Mouse (Mus musculus) mesoderm, embryonic 11.5 days (tissue): Measurements from ENCODE around the gene Kansl1.

ENCODE experiments used
- DNase-seq: peaks from one replicate; pipeline ENCODE4 v3.0.0-alpha.2; 2012; ENCODE audit warnings: low read depth, low spot score

Gene Kansl1

DNA sequence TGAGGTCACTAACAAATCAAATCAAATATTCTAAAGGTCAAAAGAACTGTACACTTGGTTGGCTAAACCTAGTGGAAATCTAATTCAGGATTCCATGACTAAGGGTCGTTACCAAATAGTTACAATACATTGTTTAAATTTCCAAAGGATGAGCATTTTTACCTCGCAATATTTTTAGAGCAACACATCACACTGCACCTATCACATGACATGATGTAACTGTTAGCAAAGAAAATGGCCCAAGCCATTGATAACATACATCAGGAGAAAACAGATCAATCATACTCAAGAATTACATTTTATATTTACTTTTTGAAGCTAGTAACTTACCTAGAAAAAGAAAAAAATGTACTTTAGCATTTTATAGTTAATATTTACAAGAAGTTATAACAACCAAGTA is 29.0 kb downstream of the Kansl1 start:
- no peak for DNase-seq

GRCm38 (mm10) chr11:104438450-104438849 is 30.2 kb downstream of the Kansl1 start:
- DNase-seq, result no peak

GRCm38 (mm10) chr11:104436394-104436954 is 32.2 kb downstream of the Kansl1 start:
- DNase-seq, result no peak

- DNase-seq, result no peak
Observed at GRCm38 (mm10) chr11:104435753-104436152, 32.9 kb downstream of the Kansl1 start.

GRCm38 (mm10) chr11:104435141-104435540 is 33.5 kb downstream of the Kansl1 start:
- no peak for DNase-seq

- no peak for DNase-seq
Observed at GRCm38 (mm10) chr11:104432251-104432650, 36.4 kb downstream of the Kansl1 start.

GRCm38 (mm10) chr11:104431807-104432206 is 36.9 kb downstream of the Kansl1 start:
- no peak for DNase-seq

- no peak for DNase-seq
Observed at GRCm38 (mm10) chr11:104424727-104425416, 43.8 kb downstream of the Kansl1 start.

DNA sequence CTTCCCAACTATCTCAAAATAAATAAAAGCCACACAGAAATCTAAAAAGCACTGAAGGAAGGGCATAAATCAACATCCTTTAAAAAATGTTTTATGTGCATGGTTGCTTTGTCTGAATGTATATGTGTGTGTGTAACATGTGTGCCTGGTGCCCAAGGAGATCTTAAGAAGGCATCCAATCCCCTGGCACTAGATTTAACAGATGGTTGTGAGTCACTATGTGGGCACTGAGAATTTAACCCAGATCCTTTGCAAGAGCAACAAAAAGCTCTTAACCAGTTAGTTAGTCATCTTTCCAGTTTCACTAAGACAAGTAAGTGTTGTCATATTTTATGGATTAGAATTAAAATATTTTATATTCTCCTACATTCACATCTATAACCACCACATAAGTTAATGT is 56.4 kb downstream of the Kansl1 start:
- DNase-seq, result no peak

GRCm38 (mm10) chr11:104407391-104407790 is 61.3 kb downstream of the Kansl1 start:
- DNase-seq, result no peak

- DNase-seq, result no peak
Observed at GRCm38 (mm10) chr11:104400961-104401360, 67.7 kb downstream of the Kansl1 start.

GRCm38 (mm10) chr11:104399459-104400216 is 69.0 kb downstream of the Kansl1 start:
- no peak for DNase-seq

DNA sequence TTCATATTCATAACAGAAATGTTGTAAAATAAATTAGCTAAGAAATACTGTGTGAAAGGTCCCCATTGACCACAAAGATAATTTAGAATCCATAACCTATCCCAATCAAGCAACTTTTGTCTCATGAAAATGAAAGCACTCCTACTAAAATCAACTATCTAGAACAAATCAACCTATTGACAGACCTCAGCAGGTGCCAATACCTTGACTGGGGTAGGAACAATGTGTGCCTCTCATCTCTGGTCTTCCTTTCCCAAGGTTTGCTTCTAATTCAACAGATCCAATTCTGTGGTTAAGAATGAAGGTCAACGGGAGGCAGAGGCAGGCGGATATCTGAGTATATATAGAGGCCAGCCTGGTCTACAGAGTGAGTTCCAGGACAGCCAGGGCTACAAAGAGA is 73.0 kb downstream of the Kansl1 start:
- DNase-seq, result no peak

DNA sequence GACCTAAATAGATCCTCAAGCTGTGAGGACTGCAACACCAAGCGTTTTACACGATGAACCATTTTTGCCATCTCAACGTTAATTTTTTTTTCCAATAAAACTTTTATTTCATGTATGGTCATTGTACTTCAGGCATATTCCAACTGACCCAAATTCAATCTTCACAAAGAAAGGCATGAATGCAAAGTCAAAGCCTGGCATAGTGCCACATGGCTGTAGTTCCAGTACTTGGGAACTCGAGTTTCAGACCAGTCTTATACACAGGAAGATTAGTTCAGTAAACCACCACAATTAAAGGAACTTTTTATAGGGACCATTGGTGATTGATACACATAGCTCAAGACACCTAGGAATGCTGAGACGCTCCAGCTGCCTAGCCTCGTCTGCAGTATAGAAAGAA is 75.5 kb downstream of the Kansl1 start:
- no peak for DNase-seq

- no peak for DNase-seq
Observed at GRCm38 (mm10) chr11:104392153-104392552, 76.5 kb downstream of the Kansl1 start.

- DNase-seq, result no peak
Observed at GRCm38 (mm10) chr11:104387284-104387683, 81.4 kb downstream of the Kansl1 start.

DNA sequence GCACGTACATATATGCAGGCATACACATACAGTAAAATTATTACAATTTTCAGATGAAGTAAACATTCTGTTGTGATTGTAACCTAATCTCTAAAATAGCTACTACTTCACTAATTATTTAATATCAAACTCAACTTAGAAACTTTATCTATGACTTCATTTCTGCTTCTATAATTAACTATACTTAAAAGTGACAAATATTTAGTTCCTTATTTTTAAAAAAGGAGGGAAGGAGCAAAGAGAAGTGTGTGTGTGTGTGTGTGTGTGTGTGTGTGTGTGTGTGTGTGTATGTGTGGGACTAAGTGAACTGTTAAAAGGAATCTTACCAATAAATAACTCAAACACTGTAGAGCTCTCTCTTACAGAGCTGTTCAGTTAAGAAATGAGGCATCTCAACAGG is 82.1 kb downstream of the Kansl1 start:
- DNase-seq, result no peak

GRCm38 (mm10) chr11:104383167-104383810 is 85.4 kb downstream of the Kansl1 start:
- no peak for DNase-seq

DNA sequence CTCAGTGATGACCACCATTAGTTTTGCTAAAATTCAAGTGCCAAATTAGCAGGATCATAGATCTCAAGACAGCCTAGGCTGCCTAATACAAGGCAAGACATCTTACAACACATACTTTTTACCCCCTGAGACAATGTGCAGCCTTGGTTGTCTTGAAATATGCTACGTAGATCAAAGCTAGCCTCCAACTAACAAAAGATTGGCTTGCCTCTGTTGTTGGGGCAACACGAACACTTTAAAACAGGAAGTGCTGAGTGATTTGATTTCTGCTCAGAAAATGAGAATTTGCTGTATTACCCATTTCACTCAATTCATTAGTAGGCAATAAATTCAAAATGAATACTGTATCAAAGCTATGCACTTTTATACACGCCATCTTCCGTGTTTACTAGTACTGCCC is 86.8 kb downstream of the Kansl1 start:
- no peak for DNase-seq

DNA sequence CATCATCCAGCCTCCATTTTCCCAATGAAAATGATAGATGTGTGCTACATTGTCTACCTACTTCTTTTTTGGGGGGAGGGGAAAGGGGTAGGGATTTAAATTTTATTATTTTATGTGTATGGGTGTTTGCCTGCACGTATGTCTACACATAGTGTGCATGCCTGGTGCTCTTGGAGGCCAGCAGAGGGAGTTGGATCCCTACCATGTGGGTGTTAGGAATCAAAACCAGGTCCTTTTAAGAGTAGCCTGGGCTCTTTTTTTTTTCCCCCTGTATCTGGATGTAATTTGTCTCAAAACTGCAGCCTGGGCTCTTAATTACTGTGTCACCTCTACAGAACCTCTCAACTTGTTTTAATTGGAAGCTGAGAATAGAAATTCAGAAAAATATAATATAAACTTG is 89.0 kb downstream of the Kansl1 start:
- DNase-seq, result no peak

GRCm38 (mm10) chr11:104376291-104376690 is 92.4 kb downstream of the Kansl1 start:
- no peak for DNase-seq

DNA sequence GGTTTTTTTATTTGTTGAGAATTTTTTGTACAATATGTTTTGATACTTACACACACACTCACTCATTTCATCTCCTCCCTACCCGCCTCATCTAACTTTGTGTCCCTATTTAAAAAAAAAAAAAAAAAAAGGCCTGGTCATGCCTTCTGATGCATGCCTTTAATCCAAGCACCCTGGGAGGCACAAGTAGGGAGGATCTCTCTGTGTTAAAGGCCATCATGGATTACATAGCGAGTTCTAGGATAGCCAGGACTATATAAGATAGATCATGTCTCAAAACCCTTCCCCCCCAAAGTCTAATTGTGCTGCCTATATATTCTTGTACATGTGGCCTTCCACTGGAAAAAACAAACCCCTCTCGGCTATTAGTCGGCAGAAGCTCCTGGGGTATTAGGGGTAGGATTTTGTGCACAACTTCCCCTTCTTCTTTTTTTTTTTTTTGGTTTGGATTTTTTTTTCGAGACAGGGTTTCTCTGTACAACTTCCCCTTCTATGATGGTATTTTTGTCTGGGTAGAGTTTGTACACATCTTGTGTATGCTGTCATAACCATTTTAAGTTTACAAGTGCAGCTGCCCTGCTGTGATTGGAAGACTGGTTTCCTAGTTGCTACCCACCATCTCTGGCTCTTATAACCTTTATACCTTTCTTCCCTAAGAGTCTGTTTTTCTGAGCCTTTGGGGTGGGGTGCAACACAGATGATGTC is 101.0 kb downstream of the Kansl1 start:
- DNase-seq, result no peak
